Mouse (Mus musculus): ENCODE measurements around the gene Txndc11. TPM values are rescaled to one million over a fixed set of nuclear protein-coding genes. Genes with fewer than 3 reads are reported as not detected.

Txndc11 gene
- total RNA-seq, 2 experiments from 2014 or later = 26.4 to 27.5 TPM

DNA sequence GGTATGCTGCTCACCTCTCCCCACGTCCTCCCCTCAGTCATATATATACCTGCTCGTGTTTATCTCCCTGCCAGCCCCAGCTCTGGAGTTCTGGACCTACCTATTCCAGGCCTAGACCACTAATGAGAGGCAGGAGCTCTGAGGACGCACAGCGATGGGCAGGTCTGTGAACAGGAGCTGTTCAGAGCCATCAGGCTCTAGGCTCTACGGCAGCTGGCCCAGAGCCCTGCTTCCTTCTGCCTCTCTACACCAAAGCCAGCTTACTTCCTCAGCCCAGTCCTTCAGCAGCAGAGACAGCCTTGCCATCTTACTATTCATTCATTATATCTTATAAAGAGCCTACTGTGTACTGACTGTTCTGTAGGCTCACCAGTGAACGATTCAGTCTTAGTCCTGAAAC lies 69.7 kb downstream of the Txndc11 start:
- DNase-seq = no peak

DNA sequence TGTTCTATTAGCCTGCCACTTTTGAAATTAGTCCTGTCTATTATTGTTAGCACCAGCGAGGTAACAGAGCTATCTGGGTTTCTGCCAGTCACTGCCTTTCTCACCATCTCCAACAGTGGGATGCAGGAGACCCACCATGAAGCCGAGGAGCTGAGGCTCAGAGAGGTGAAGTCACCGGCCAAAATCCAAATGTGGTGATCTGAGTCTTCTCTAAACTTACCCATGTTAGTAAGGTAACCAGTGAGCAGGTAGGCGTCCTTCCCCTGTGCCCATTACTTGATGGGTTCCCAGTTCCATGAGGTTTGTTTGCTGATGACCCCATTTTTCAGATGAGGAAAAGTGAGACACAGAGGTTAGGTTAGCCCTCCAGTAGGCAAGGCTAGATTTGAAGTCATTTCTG lies 70.1 kb downstream of the Txndc11 start:
- DNase-seq = no peak

DNA sequence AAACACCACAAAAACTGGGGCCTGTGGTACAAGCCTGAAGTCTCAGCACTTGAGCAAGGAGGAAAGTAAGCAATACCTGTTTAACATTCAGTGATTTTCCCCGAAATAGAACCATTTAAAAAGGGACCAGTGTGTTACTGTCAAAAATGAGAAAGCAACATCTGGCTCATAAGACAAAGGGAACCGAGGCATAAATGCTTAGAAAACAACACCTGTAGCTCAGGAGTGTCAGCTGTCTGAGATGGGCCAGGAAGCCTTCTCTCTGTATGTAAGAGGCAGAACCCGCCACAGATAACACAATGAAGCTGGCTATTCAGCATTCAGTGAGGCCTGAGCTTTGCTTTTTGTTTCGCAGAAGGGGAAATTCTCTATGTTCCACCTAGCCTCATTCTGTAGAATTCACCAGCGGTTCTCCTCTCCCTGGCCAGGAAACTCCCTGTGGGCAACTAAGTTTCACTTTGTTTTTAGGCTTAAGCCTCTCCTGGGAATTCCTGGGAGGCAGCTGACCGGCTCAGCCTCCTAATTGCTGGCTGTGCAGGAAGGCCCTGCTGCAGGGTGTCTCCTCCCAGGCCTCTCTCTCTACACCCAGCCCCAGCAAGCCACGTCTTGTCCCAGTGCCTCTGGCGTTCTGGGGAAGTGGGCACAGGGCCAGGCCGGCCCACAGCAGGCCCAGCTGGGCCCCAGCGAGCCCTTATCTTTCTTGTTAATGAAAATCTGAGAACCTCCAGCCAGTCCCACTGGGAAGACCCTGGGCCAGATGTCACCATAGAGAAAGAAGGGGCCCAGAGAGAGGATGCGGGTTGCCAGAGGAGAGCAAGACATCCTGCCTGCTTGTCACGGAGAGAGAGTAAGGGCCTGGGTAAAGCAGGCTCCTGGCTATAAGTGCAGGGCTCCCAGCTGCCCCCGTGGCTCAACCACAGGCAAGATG lies 71.4 kb downstream of the Txndc11 start:
- DNase-seq = peak; percentile 91

DNA sequence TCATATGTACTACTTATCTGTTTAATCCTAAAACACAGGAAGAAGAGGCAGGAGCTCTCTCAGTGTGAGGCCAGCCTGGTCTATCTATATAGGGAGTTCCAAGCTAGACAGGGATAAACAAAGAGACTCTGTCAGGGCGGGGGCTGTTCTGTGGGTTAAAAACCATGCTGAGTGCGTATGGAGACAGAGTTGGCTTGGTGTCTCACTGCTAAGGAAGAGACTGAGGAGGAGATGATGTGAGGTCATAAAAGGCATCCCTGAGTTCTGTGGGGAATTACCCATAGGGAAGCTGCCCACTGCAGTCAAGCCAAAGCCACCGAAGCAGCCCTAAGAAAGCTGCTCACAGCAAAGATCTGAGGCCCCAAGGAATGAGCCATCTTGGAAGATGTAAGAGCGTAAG lies 73.8 kb downstream of the Txndc11 start, which contains the start of gene Snn:
TSS of gene Snn (plus strand) at position 301 of the 400 bp plus-strand sequence.
- DNase-seq = no peak

DNA sequence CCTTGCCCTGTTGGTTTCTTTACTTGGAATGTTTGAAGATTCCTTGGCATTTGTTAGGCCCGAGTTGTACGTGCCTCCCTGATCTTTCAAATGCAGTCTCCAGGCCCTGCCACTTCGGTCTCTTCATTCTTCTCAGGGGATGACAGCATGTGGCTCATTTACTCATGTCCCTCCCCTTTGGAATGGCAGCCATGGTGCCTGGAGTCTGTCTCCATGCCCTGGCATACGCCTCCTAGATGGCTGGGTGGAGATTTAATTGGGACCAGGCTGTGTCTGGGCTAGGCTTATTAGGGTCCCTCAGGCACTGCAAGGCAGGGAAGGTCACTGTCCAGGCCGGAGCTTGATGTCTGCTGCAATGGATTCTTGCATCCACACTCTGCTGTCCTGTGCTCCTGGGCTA lies 78.5 kb downstream of the Txndc11 start:
- DNase-seq = no peak

DNA sequence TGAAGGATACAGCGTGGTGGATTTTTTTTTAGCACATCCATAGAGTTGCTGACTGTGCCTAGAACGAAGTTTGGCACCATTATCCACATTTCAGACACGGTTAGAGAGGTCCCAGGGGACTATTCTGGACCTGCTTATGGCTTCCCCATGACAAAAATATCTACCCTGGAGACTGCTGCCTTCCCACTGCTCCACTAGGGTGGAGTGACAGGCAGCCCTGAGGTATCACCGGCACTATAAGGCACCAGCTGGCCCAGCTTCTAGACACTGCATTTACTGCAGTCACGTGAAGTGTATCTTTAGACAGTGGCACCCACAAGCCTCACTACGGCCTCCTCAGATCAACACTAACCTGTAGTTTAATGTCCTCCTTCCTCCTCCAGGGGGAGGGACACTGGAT lies 79.6 kb downstream of the Txndc11 start:
- no peak for DNase-seq

DNA sequence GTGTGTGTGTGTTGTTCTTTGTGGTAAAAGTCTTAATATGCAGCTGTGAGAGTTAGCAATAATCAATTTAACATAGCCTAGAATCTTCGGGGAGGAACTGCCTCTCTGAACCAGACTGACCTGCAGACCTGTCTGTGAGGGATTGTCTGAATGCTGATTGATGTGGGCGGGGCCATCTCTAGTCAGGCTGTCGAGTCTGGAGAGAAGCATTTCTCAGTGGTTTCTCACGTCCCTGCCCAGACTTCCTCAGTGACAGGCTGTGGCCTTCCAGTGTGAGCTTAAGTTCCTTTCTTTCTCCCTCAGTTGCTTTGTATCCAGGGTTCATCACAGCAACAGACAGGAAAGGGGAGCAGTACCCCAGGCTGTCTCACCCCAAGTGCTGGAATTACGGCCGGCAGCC lies 80.0 kb downstream of the Txndc11 start:
- DNase-seq = no peak

DNA sequence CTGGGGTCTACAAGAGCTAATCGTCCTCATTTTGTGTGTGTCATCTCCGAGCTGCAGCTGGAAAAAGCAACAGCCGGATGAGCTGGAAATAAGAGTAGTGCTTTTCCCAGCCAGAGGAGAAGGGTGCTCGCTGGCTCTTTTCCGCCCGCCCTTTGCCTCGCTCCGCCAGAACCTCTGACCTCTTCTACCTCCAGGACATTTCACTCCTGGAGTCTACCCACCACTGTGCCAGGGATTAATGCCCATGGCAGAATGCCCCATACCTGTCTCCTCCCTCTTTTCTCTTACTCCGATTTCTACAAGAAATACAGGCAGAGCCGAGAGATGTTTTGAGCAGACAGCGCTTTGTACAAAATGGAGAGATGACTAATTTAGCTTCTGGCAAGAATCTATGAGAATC lies 83.3 kb downstream of the Txndc11 start:
- DNase-seq = no peak

DNA sequence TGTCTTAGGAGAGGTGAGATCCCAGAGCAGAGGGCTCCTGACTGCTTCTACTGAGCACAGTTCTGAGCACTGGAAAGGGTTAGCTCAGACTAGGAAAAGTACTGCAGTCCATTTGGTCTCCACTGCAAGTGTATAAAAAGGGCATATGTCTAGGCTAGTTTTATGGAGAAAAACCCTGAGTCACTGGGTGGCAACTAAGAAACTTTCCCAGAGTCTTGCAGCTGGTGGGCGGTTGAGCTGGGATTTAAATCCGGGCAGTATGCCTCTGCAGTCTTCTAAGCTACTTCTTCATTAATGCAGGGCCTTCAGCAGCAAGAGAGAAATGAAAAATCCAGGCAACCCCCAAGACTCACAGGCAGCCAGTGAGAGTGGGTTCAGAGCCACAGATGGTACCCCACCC lies 84.2 kb downstream of the Txndc11 start:
- no peak for DNase-seq

DNA sequence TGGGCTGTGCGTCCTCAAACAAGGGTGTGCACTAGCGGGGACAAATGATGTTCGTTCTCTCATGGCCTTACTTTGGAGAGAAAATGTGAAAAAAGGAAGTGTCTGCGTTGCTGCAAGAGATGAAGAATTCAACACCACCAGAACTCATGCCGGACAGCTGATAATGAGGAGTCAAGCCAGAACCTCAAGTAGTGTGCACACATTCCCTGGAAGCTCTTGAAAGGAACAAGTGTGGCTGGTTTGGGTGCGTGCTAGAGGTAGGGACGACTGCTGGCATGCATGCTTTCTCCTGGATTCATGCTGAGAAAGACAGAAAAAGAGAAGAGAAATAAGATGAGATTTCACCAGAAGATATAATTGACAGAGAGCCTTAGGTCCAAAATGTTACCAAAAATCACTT lies 87.3 kb downstream of the Txndc11 start:
- DNase-seq = no peak

DNA sequence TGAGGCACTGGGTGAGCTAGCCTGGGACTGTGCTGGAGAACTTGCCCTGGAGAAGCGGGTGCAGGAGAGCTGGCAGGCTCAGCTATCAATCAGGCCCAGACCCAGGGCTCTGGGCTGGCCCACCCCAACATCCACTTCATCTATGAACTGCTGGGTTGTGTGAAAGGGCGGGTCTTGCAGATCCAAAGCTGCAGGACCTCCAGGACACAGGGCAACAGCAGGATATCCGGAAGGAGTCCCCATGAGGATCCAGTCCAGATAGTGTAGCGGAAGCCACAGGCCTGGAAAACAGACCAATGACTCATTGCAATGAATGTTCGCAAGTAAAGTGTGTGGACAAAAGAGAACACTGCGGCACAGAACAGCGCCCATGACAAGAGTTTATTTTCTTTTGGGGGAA lies 88.0 kb downstream of the Txndc11 start:
- peak; percentile 65 for DNase-seq

DNA sequence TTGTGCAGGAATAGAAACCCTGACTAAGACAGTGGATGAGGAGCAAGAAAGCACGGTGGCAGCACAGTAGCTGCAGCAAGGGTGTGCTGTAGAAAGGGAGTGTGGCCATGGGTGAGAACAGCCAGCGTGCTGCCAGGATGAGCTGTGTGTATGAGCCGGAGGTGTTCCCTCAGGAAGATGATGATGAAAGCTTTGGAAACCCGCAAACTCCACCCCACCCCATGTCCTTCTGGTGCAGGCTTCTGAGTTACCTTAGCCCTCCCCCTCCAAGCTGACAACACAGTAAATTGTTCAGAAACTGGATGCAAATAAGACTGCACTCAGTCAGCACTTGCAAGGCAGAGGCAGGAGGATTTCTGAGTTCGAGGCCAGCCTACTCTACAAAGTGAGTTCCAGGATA lies 91.2 kb downstream of the Txndc11 start:
- no peak for DNase-seq

DNA sequence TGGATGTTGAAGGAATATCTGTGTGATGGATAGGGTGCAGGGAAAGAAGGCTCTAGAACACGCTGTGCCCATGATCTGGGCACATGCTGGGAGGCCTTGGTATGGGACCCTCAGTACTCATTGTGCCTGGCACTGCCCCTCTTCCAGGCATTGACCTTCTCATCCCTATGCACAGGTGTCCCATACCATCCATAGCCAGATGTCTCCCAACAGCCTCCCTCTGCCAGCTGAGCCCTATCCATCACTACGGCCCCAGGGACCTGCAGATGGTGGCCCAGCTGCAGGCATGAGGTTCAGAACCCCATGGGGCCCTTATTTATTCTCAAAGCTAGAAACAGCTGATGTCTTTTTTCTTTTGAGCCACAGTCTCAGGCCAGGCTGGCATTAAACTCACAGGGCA lies 93.8 kb downstream of the Txndc11 start:
- no peak for DNase-seq

DNA sequence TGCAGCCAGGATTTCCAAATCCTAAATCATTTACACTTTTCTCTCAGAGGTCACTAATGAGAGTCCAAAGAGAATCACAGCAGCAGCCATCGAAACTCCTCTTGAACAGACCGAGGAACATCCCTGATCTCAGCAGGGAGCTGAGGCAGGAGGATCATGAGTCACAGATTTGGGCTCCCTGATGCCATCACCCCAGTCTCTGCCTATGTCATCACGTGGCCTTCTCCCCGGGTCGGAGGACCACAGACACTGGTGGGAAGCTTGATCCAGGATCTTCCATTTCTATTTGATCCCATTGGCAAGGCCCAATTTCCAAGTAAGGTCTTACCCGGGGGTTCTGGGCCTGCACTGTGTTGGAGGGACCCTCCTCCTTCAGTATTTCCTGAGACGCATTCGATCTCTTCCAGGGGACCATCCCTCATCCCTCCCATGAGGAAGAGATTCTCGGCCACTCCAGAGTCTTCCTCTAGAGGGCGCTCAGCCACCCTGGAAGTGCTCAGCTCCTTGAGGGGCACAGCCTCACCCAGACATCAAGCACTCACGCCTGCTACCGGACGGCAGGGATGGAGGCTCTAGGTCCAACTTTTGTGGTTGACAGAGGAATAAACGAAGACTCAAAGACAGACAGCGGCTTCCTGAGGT lies 98.5 kb downstream of the Txndc11 start:
- peak; percentile 89 for DNase-seq

DNA sequence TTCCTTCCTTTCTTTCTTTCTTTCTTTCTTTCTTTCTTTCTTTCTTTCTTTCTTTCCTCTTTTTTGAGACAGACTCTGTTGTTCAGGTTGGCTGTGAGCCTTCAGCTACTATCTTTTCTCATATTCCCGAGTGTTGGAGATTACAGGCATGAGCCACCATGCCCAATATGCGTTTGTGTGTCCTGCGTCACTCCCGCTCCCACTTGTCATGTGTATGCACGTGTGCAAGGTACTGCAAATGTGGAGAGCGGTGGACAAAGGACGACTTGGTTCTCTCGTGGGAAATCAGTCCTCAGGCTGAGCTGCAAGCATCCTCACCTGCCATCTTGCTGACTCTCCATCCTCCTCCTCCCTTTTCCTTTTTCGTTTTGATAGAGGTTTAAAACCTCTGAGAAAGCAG lies 99.2 kb downstream of the Txndc11 start:
- no peak for DNase-seq

DNA sequence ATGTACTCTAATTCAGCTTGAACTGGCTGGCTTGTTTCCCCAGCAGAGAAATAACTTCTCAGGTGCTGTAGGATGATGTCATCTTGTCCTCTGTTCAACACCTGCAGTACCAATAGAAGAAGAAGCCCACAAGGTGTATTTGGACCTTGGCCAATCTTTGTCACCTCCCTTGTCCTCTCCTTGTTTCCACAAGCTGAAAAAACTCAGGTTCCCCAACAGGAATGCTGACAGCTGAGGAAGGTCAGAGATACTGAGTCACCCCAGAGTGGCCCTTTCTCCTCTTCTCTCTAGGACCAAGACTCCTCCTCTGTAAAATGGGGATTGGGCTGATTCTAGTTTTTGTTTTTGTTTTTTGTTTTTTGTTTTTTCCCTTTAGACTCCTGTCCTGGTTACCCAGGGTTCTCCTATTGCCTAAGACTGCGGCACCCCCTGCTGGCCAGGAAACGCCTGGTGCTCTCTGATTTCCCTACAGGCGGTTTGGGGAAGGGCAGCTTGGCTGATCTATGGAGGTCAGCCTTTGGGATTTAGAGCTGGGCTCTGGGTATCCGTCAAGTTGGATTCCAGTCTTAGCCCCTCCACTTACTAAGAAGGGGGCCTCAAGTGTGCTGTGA lies 100.2 kb downstream of the Txndc11 start:
- DNase-seq = peak; percentile 93

DNA sequence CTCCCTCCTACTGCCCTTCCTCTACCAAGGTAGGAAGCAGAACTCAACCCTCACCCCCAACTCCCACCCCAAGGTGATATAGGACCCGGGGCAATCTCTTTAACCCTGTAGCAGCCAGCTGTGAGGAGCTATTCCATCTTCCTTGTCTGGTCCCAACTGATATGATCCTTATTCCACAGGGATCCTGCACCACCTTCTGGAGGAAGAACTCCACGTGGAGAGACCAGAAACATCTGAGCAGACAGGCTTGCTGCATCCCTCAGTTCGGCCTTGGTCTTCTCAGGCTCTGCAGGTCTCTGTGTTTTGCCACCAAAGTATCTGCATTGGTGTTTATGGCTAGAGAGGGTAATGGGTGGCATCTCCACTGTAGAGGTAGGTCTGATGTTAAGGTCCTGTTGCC lies 103.1 kb downstream of the Txndc11 start:
- DNase-seq = no peak

DNA sequence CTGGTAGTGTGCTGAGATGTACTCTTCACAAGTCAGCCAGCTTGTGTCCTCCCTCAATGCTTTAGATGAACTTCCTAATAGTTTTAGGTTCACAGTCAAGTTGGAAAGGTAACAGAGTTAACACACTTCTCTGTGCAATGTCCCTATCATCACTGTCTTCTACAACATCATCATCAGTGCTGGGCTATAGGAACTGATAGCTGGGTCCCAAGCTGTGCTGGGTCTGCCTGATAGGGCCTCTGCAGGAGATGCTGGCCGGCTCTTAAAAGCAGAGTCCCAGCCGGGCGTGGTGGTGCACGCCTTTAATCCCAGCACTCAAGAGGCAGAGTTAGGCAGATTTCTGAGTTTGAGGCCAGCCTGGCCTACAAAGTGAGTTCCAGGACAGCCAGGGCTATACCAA lies 103.6 kb downstream of the Txndc11 start:
- no peak for DNase-seq

DNA sequence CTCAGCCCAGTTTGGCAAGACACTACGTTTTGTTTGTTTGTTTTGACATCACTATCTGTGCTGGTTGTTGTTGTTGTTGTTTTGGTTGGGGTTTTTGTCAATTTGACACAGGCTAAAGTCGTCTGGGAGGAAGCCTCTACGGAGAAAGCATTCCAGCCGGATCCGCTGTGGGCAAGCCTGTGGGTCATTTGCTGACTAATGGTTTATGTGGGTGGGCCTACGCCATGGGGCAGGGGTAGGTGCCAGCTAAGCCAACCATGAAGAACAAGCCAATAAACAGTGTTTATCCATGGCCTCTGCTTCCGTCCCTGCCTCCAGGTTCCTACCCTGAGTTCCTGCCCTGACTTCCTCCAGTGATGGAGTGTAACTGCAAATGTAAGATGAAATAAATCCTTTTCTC lies 106.2 kb downstream of the Txndc11 start:
- DNase-seq = no peak
